Mouse (Mus musculus): ENCODE measurements around the gene Atp6v1c2. TPM values are rescaled to one million over a fixed set of nuclear protein-coding genes. Genes with fewer than 3 reads are reported as not detected.

Gene Atp6v1c2
- under 1 TPM in 1 of 2 experiments, not detected in 1; 0.64 TPM for polyA plus RNA-seq (2017; shearing (Covaris generic))

GRCm38 (mm10) chr12:17329259-17329658 lies at the start of gene Atp6v1c2:
TSS of gene Atp6v1c2 (minus strand) at chr12:17329359.

GRCm38 (mm10) chr12:17348048-17349036 lies 19.2 kb upstream of the Atp6v1c2 start, which contains the start of gene Nol10:
TSS of gene Nol10 (plus strand) at chr12:17348458.

GRCm38 (mm10) chr12:17265971-17266672 lies 63.0 kb downstream of the Atp6v1c2 start, which contains the start of gene Pdia6:
TSS of gene Pdia6 (plus strand) at chr12:17266545.

Other genes starting within 250 kb of the Atp6v1c2 start
- gene Kcnf1, start 152.5 kb downstream of the Atp6v1c2 start, polyA plus RNA-seq (2017; shearing (Covaris generic)), result 1 to 10 TPM in 1 of 2 experiments, under 1 TPM in 1; 0.26 to 1.0 TPM
- gene Pdia6, start 62.8 kb downstream of the Atp6v1c2 start, polyA plus RNA-seq (2017; shearing (Covaris generic)), result 100 to 1,000 TPM; 142 to 157 TPM
- gene Nol10, start 19.1 kb upstream of the Atp6v1c2 start, polyA plus RNA-seq (2017; shearing (Covaris generic)), result 10 to 100 TPM; 16.3 to 25.1 TPM
- 100 to 1,000 TPM in 1 of 2 experiments, 10 to 100 TPM in 1; 64.0 to 139 TPM for gene Odc1, start 215.4 kb upstream of the Atp6v1c2 start, polyA plus RNA-seq (2017; shearing (Covaris generic))

Data from activated CD4-positive, CD25-positive, alpha-beta regulatory T cell (primary cell).